Mouse (Mus musculus) CH12.LX (cell line): Measurements from ENCODE around the gene Stra8. TPM values are rescaled to one million over a fixed set of nuclear protein-coding genes. Genes with fewer than 3 reads are reported as not detected.

Experiments
- DNase-seq: peaks from one replicate; pipeline ENCODE4 v3.0.0-alpha.2; 2013; ENCODE audit errors: extremely low read depth
- H3K27ac ChIP-seq: 2 replicates; pipeline ENCODE4 v1.5.1; 2012; ENCODE audit warnings: low read depth, mild to moderate bottlenecking, control low read depth, moderate library complexity; ENCODE audit not compliant: insufficient read depth
- H3K27me3 ChIP-seq: replicated peaks from 2 replicates; pipeline ENCODE3; 2012; ENCODE audit warnings: inconsistent platforms
- H3K36me3 ChIP-seq, 2 experiments: replicated peaks in 1 of 2; 2 replicates each; pipeline versions ENCODE3 to v1.6.1; 2012; ENCODE audit warnings: inconsistent platforms in 1 of 2, low read length in 1 of 2, mild to moderate bottlenecking in 1 of 2, mixed read lengths in 1 of 2, moderate library complexity in 1 of 2; ENCODE audit not compliant: control insufficient read depth in 1 of 2, insufficient read depth in 1 of 2
- H3K4me1 ChIP-seq, 2 experiments: 2 replicates each; pipeline ENCODE4 v1.6.1; 2012; ENCODE audit warnings: inconsistent platforms in 1 of 2, moderate library complexity in 1 of 2; ENCODE audit not compliant: insufficient read depth in 2 of 2, control insufficient read depth in 1 of 2
- H3K4me2 ChIP-seq: 2 replicates; pipeline ENCODE4 v1.6.1; 2012; ENCODE audit warnings: low read depth, mild to moderate bottlenecking, control low read depth; ENCODE audit not compliant: poor library complexity, insufficient read depth, severe bottlenecking
- H3K4me3 ChIP-seq, 3 experiments: fragments of 150-350 bp in 1 of 3; sonication (generic) in 1 of 3; replicated peaks in 1 of 3; 2 replicates each; pipeline versions ENCODE3 to v1.5.1; 2011 to 2012; ENCODE audit warnings: low read depth in 2 of 3, low read length in 2 of 3, mild to moderate bottlenecking in 2 of 3, moderate library complexity in 2 of 3, control low read depth in 1 of 3, improper control_type of control experiment in 1 of 3, inconsistent platforms in 1 of 3, mixed read lengths in 1 of 3; ENCODE audit not compliant: poor library complexity in 1 of 3
- H3K79me2 ChIP-seq: replicated peaks from 2 replicates; pipeline ENCODE4 v1.6.1; 2012; ENCODE audit warnings: mild to moderate bottlenecking, moderate library complexity; ENCODE audit not compliant: control insufficient read depth, poor library complexity, insufficient read depth, severe bottlenecking; ENCODE audit errors: extremely low read depth
- H3K9ac ChIP-seq: 2 replicates; pipeline ENCODE4 v1.6.1; 2012; ENCODE audit warnings: low read depth, mild to moderate bottlenecking, control low read depth, moderate library complexity; ENCODE audit not compliant: insufficient read depth
- H3K9me3 ChIP-seq: replicated peaks from 2 replicates; pipeline ENCODE3; 2012; ENCODE audit warnings: low read length, inconsistent platforms, mixed read lengths
- BHLHE40 ChIP-seq: IDR thresholded peaks from 2 replicates; pipeline ENCODE4 v1.6.1; 2011; ENCODE audit warnings: mild to moderate bottlenecking, low read depth, low read length, improper control_type of control experiment
- CHD1 ChIP-seq: IDR thresholded peaks from 2 replicates; pipeline ENCODE4 v1.6.1; 2012; ENCODE audit warnings: low read depth, low read length, improper control_type of control experiment, inconsistent platforms
- CTCF ChIP-seq, 2 experiments: IDR thresholded peaks in 1 of 2; conservative IDR thresholded peaks in 1 of 2; 2 replicates each; pipeline ENCODE4 v1.5.1; 2011 to 2012; ENCODE audit warnings: low read depth in 2 of 2, low read length in 2 of 2, improper control_type of control experiment in 1 of 2, inconsistent platforms in 1 of 2, mild to moderate bottlenecking in 1 of 2, moderate library complexity in 1 of 2
- E2F4 ChIP-seq: IDR thresholded peaks from 2 replicates; pipeline ENCODE4 v1.6.1; 2011; ENCODE audit warnings: low read depth, low read length, improper control_type of control experiment; ENCODE audit not compliant: insufficient replicate concordance
- EP300 ChIP-seq: IDR thresholded peaks from 2 replicates; pipeline ENCODE4 v1.6.1; 2011; ENCODE audit warnings: low read length, improper control_type of control experiment
- GABPA ChIP-seq: IDR thresholded peaks from 2 replicates; pipeline ENCODE4 v1.6.1; 2012; ENCODE audit warnings: low read depth, low read length, improper control_type of control experiment, inconsistent platforms; ENCODE audit not compliant: insufficient replicate concordance
- HCFC1 ChIP-seq: IDR thresholded peaks from 2 replicates; pipeline ENCODE4 v1.6.1; 2012; ENCODE audit warnings: low read depth, mild to moderate bottlenecking, inconsistent platforms, low read length, improper control_type of control experiment
- IRF4 ChIP-seq: IDR thresholded peaks from 2 replicates; pipeline ENCODE4 v1.6.1; 2014; ENCODE audit warnings: low read depth, mild to moderate bottlenecking, inconsistent platforms, low read length, improper control_type of control experiment
- JUN ChIP-seq: IDR thresholded peaks from 2 replicates; pipeline ENCODE4 v1.6.1; 2011; ENCODE audit warnings: low read depth, mild to moderate bottlenecking, low read length, improper control_type of control experiment, moderate library complexity; ENCODE audit not compliant: insufficient read depth
- JUND ChIP-seq: conservative IDR thresholded peaks from 2 replicates; pipeline ENCODE4 v1.6.1; 2011; ENCODE audit warnings: low read depth, low read length, improper control_type of control experiment
- KAT2A ChIP-seq: IDR thresholded peaks from 2 replicates; pipeline ENCODE4 v1.6.1; 2012; ENCODE audit warnings: low read length, improper control_type of control experiment, inconsistent platforms; ENCODE audit not compliant: insufficient replicate concordance
- MAFK ChIP-seq: IDR thresholded peaks from 2 replicates; pipeline ENCODE4 v1.6.1; 2011; ENCODE audit warnings: low read length, improper control_type of control experiment; ENCODE audit not compliant: insufficient replicate concordance
- MAX ChIP-seq: IDR thresholded peaks from 2 replicates; pipeline ENCODE4 v1.6.1; 2011; ENCODE audit warnings: low read length, improper control_type of control experiment
- MAZ ChIP-seq: IDR thresholded peaks from 2 replicates; pipeline ENCODE4 v1.6.1; 2012; ENCODE audit warnings: low read depth, mild to moderate bottlenecking, inconsistent platforms, low read length, improper control_type of control experiment, moderate library complexity
- MEF2A ChIP-seq: IDR thresholded peaks from 2 replicates; pipeline ENCODE4 v1.6.1; 2014; ENCODE audit warnings: low read depth, mild to moderate bottlenecking, inconsistent platforms, low read length, improper control_type of control experiment, borderline replicate concordance
- MXI1 ChIP-seq: IDR thresholded peaks from 2 replicates; pipeline ENCODE4 v1.6.1; 2011; ENCODE audit warnings: mild to moderate bottlenecking, low read depth, low read length, improper control_type of control experiment
- NELFE ChIP-seq: IDR thresholded peaks from 2 replicates; pipeline ENCODE4 v1.6.1; 2011; ENCODE audit warnings: low read depth, low read length, improper control_type of control experiment
- PAX5 ChIP-seq: IDR thresholded peaks from 2 replicates; pipeline ENCODE4 v1.6.1; 2012; ENCODE audit warnings: low read length, inconsistent platforms, mixed read lengths
- RAD21 ChIP-seq: IDR thresholded peaks from 2 replicates; pipeline ENCODE4 v1.6.1; 2011; ENCODE audit warnings: low read depth, mild to moderate bottlenecking, low read length, improper control_type of control experiment, moderate library complexity
- RCOR1 ChIP-seq: conservative IDR thresholded peaks from 2 replicates; pipeline ENCODE4 v1.6.1; 2012; ENCODE audit warnings: low read depth, mild to moderate bottlenecking, inconsistent platforms, low read length, improper control_type of control experiment
- SIN3A ChIP-seq: IDR thresholded peaks from 2 replicates; pipeline ENCODE4 v1.6.1; 2012; ENCODE audit warnings: low read length, improper control_type of control experiment, inconsistent platforms
- UBTF ChIP-seq: IDR thresholded peaks from 2 replicates; pipeline ENCODE4 v1.6.1; 2012; ENCODE audit warnings: low read depth, mild to moderate bottlenecking, inconsistent platforms, low read length, improper control_type of control experiment, moderate library complexity
- ZC3H11A ChIP-seq: IDR thresholded peaks from 2 replicates; pipeline ENCODE4 v1.6.1; 2012; ENCODE audit warnings: low read depth, mild to moderate bottlenecking, inconsistent platforms, low read length, improper control_type of control experiment
- ZKSCAN1 ChIP-seq: IDR thresholded peaks from 2 replicates; pipeline ENCODE4 v1.6.1; 2012; ENCODE audit warnings: low read depth, inconsistent platforms, low read length, improper control_type of control experiment, borderline replicate concordance
- ZMIZ1 ChIP-seq: IDR thresholded peaks from 2 replicates; pipeline ENCODE4 v1.6.1; 2012; ENCODE audit warnings: low read depth, mild to moderate bottlenecking, inconsistent platforms, low read length, improper control_type of control experiment
- dilution Hi-C: fragments of 300-500 bp; cut with MboI; formaldehyde crosslinking; loops from 2 replicates; pipeline ENCODE4 v1.14.3; 2020; ENCODE audit warnings: low sequenced_read_pairs; ENCODE audit not compliant: extremely low pct_unique_long_range_greater_than_20kb, extremely low pct_ligation_motif_present
- in situ Hi-C: fragments of 300-500 bp; cut with MboI; formaldehyde crosslinking; loops from 3 replicates; pipeline ENCODE4 v1.14.3; 2019; ENCODE audit warnings: low sequenced_read_pairs, low pct_ligation_motif_present, low pct_unique_long_range_greater_than_20kb, mixed read lengths
- polyA plus RNA-seq: library from polyadenylated mRNA; unstranded; fragments of >175 nt; gene quantifications from 2 replicates; pipeline ENCODE4 v1.2.1, GENCODE M21; 2012; ENCODE audit warnings: low read depth; ENCODE audit not compliant: insufficient read length
- total RNA-seq, 2 experiments: library from RNA; depleted of rRNA; stranded (reverse); fragments of 300-350 nt in 1 of 2; fragments of >200 nt in 1 of 2; gene quantifications; 2 replicates each; pipeline ENCODE4 v1.2.3; 2012 to 2014

Stra8 gene
- total and polyA plus RNA-seq, 3 experiments: 0.08 to 0.77 TPM; not detected in 1

DNA sequence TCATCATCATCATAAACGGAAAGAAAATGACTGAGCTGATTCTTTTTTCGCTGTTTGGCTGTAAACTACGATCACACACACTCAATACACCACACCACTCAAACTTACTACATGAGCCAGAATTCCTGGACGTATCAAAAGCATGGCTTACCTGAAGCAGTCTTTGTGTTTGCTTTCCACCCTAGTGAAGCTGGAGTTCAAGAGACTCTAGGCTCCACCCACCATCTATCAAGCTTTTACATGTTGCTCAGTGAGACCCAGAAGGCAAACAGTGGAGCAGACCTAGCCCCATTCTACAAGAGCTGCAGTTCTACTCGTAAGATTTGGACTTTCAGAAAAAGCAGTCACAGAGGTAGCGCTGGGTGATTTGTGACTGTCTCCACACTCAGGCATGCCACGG is 17.4 kb upstream of the Stra8 start:
- Histone ChIP-seq H3K9ac (peak overlapping the region; percentile 12; the same call in 1 of the 2 replicates), H3K4me2 (peak overlapping the region; percentile 34), H3K4me3 (no peak overlapping the region), H3K4me1 (peaks cover 10 to 34% of the 10 kb centered on the region in 2 experiments), H3K27ac (peak overlapping the region; percentile 49), H3K9me3 (no peaks in the 10 kb centered on the region), H3K36me3 (peaks cover 45 to 93% of the 10 kb centered on the region in 2 experiments), H3K27me3 (no peaks in the 10 kb centered on the region), H3K79me2 (no peaks in the 10 kb centered on the region)
- in situ Hi-C loops (no loop called here), dilution Hi-C loops (no loop called here)
- no peak for TF ChIP-seq UBTF
- TF ChIP-seq MEF2A: no peak
- TF ChIP-seq CHD1: no peak
- no peak for TF ChIP-seq ZKSCAN1
- TF ChIP-seq MAFK: no peak
- TF ChIP-seq HCFC1: no peak
- no peak for TF ChIP-seq MAZ
- TF ChIP-seq RCOR1: no peak
- no peak for TF ChIP-seq JUND
- TF ChIP-seq MXI1: no peak; the same call in 1 of the 2 replicates
- TF ChIP-seq SIN3A: no peak
- no peak for TF ChIP-seq MAX
- TF ChIP-seq JUN: no peak
- DNase-seq: peak; percentile 31

DNA sequence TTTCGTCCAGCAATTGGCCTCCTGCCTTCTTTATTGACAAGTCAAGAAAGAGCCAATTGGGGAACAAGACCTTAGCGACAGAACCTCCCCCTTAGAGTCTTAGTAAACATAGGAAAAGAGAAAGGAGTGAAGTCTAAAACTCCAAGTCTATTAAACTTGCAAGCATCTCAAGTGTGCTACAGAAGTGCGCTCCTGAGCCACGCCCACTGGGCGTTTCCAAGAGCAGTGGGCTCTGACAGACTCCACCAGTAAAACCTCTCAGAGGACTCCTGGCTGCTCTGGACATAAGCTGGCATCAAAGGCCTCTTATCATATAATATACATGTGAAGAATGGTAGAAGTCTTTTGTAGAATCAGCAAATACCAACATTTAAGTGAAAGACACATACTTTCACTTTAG is 16.5 kb upstream of the Stra8 start:
- no peak overlapping the region for H3K27ac ChIP-seq
- no peak overlapping the region for H3K9ac ChIP-seq
- H3K4me2 ChIP-seq: no peak overlapping the region
- dilution Hi-C loops: no loop called here
- no peaks in the 10 kb centered on the region for H3K27me3 ChIP-seq
- TF ChIP-seq UBTF (no peak), IRF4 (no peak), MAX (no peak), CTCF (conservative IDR thresholded peaks at IDR 0.05 in 1 of 2, IDR thresholded peaks at IDR 0.05 in 1 of 2; ENCODE audit: low read depth in 2 of 2, low read length in 2 of 2) (no peak), JUN (no peak), ZC3H11A (no peak), NELFE (no peak), KAT2A (no peak), GABPA (no peak), ZMIZ1 (no peak), RCOR1 (no peak), RAD21 (no peak), PAX5 (no peak), EP300 (no peak), MXI1 (no peak), E2F4 (no peak), MAFK (no peak), BHLHE40 (no peak)
- H3K9me3 ChIP-seq: no peaks in the 10 kb centered on the region
- H3K79me2 ChIP-seq: no peaks in the 10 kb centered on the region
- no peak overlapping the region for H3K4me3 ChIP-seq
- H3K36me3 ChIP-seq: peaks cover 45 to 91% of the 10 kb centered on the region in 2 experiments
- H3K4me1 ChIP-seq: peaks cover 10 to 41% of the 10 kb centered on the region in 2 experiments
- no peak for DNase-seq
- in situ Hi-C loops: no loop called here
